Mouse (Mus musculus) frontal cortex, postnatal 25 days (tissue): Measurements from ENCODE around the gene Sppl2c.

Source experiments
- DNase-seq, 2 experiments: peaks; one replicate each; pipeline ENCODE4 v3.0.0; 2022; ENCODE audit warnings: low spot score in 2 of 2

Gene Sppl2c

DNA sequence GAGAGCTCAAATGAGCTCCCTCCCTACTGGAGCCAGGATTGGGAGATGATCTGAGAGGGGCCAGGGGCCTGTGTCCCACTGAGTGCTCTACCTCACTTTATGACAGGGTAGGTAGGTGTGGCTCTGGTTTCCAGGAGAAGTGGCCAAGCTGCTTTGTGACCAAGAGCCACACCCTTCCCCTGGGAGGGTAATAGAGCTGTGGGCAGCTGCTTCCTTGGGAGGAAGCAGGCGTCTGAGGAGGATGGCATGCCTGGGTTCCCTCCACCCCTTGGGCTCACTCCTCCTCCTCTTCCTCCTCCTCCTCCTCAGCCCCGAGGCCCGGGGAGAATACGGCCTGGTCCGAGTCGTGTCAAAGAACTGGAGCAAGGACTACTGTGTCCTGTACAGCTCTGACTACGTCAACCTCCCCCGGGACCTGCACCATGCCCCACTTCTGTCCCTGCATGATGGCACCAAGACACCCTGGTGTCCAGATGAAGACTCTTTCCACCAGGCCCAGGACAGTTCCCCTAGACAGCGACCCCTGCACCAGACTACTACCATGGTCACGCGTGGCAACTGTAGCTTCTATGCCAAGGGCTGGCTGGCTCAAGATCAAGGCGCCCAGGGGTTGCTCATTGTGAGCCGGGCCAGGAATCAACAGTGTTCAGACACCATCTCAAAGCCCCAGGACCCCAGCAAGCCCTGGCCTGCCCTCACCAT is at the start of gene Sppl2c:
Gene Sppl2c, plus strand, starts transcription at position 193 of the 702 bp plus-strand sequence.
- no peak for DNase-seq

DNA sequence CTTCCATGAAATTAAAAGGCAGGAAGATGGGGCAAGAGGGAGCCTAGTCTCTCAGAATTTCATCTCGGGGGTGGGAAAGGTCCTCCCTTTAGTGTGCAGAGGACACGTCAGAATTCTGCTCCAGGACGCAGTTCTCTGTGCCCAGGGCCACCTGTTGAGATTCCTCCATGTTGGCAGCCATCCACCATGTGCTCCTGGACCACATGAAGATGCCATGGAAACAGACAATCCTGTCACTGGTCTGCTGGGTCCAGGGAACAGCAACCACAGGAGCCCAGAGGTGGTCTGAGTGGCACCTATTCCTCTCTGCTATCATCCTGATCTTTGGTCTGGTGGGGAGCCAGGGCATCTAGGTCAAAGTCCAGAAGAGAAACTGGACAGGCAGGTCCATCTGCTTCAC is 47.2 kb upstream of the Sppl2c start:
- DNase-seq = no peak

DNA sequence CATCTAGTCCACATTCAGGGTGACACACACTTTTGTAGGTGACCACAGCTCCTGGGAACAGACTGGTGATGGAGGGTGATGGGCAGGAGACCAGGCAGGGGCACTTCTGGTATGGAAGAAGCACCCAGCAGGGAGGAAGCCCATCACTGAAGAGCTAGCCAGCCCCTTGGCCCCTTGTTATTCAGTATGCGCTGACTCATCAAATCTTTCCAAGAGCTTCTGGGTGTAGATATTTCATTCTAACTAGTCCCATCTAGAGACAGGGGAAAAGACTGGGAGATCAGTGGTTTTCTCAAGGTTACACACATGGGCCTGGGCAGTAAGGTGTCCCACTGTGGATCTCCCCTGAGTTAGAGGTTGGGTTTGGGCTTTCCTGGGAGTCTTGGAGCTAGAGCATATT is 41.2 kb upstream of the Sppl2c start:
- no peak for DNase-seq

DNA sequence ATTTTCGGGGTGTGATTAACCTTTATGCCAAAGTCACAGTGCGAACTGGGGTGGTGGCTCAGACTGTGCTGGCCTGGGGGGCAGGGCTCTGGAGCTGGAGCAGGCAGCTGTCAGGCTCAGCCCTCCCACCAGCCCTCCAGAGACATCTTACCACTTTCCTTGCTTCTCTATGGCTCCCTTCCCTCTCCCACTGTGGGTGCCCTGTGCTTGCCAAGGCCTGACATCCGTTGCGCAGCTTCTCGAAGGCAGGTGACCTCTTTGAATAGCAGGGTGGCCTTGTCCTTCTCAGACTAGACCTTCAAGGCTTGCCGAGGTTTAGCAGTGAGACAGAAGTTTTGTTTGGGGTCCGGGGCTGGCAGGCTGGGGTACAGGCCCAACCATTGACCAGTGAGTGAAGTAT is 37.3 kb upstream of the Sppl2c start:
- DNase-seq = no peak

DNA sequence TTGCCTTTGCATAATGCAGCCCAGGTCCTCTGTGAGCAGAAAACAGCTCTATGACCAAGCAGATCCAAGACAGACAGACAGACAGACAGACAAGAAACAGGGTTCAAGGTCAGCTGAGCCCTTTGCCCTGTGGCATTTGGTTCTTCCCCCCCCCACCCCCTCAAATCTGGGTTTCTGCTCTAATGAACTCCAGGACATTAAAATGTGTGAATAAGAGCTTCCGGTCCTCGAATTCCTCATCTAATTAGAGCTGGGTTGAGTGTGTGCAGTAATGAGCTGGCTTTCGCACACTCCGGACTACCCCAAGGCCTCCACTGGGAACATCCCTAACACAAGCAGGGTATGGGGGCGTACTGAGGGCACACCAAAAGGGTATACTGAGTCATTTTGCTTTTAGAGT is 35.2 kb upstream of the Sppl2c start:
- no peak for DNase-seq

DNA sequence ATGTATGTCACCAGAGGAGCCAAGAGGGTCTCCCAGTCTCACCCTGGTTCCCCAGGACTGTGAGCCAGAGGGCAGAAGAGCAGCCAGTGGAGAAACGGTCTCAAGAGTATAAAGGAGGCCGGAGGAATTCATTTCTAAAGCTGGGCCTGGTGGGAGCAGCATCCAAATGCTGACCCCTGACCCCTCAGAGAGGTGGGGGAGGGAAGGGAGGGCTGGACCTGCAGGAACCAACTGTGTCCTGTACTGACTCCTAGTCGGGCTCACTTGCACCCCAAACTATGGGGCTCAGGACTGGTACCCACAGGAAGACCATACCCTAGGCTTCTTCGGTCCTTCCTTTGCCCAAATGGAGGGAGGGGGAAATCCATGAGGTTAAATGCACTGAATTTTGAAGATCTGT is 31.8 kb upstream of the Sppl2c start:
- no peak for DNase-seq

DNA sequence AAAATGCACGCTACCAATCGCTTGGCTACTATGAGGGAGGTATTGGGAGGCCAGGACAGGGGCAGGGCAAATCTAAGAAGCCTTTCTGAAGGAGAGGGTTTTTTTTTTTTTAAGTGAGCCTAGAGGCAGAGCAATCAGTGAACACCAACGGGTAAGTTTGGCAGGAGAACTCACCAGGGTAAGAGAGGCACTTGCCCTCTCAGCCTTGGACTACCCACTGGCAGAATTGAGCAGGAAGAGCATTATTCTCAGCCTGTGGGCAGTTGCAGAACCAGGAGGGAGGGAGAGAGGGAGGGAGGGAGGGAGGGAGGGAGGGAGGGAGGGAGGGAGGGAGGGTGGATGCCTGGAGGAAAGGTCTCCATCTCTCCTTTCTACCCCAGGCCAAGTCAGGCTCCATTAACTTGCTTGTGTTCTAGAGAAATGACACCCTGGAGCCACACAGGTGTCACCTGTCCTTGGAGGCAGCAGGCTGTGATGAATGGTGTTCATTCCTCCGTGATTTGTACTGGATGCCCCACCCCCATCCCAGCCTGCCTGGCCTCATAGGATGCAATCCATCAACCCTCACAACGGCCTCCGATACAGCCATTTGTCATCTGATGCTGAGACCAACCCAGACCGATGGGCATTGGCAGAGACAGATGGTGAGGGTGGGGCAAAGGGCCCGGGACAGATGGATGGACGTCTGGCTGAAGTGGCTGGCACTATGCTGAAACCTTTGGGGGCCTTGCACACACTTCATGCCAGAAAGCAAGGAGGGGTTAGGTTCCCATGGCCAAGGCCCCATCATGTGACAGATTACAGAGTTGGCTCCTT is 31.1 kb upstream of the Sppl2c start:
- no peak for DNase-seq

DNA sequence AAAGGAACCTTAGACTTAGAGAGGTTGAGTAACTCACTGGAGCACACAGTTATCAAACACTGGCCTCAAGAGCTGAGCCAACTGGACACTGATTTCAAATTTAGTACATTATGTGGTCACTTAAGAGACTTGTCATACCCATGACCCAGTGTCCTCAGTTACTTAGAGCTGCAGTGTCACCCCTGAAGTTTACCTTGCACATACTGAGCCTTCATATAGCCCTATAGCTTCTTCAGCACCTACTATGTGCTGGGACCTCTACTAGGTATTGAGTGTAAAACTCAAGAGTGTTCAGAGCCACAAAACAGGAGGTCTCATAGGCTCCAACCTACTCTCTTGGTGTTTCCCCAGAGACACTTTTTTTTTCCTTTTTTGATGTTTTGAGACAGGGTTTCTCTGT is 30.2 kb upstream of the Sppl2c start:
- DNase-seq = no peak

DNA sequence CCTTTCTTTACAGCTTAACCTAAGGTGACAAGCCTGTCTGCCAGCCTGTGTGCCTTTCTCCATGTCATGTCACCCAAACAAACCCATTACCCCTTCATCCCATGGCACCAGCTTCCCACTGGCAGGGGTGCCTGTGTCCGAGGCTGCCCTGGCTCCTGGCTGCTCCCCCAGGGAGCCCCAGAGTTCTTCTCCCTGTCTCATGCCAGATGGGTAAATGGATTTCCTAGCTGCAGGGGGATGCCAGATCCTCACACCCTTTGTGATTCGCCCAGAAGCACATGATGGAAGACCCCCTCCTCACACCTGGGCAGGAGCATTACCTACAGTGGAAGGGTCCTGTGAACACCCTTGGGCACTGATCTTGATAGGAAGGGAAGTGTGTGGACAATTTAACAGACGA is 29.7 kb upstream of the Sppl2c start:
- no peak for DNase-seq

DNA sequence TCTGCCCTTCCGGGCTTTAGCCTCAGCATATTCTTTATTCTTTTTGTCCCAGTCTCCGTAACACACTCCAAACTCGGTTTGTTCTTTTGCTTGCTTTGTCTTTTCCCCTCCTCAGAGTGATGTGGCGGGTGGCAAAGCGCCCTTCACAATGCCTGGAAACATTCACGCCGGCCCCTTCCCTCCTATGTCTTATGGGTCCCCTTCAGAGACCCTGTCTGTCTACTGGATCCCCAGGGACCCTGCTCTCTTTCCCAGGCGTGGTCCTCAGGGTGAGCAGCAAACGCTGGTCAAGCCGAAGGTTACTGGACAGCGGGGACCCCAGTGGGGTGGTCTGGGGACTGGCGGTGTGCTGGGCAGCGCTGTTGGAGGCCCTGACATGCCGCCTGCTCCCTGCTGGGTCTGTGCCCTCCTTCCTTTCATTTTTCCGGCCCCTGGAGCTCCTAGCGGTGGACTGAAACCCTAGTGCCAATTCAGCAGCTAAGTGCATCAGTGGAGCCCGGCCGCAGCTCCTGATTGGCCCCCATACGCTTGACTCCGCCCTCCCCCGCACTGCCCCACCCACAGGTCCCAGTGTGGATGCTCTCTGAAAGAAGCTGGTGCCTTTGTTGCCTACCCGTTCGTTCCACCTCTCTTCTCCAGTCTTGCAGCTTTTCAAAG is 28.4 kb upstream of the Sppl2c start:
- DNase-seq = peak; percentile 56 to 72

DNA sequence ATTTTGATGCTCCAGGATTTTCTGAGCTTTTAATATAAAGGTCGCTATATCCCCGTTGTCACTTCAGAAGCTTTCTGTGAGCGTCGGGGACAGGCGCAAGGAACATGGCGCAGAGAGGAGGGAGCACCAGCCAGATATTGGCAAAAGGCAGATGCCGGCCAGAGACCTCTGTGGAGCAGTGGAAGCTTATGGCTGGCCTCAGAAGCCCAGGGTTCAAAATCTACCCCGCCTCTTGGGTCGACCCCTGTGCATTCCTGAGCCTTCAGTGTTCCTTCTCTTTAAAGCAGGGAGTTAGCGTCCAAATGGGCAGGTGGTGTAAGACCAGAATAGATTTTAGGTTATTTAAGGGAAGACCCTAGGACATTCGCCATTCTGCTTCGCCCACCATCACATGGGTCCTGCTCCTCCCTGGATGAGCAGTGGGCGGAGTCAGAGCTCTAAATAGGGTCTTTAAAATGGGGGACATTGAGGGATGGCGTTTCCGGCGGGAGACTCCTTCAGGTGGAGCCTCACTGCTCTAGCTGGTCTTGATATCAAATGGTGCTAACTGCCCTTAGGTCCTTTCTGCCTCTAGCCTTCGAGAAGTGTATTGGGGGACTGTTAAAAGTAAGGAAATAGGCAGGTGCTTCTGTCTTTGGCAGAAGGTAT is 27.7 kb upstream of the Sppl2c start:
- no peak for DNase-seq

DNA sequence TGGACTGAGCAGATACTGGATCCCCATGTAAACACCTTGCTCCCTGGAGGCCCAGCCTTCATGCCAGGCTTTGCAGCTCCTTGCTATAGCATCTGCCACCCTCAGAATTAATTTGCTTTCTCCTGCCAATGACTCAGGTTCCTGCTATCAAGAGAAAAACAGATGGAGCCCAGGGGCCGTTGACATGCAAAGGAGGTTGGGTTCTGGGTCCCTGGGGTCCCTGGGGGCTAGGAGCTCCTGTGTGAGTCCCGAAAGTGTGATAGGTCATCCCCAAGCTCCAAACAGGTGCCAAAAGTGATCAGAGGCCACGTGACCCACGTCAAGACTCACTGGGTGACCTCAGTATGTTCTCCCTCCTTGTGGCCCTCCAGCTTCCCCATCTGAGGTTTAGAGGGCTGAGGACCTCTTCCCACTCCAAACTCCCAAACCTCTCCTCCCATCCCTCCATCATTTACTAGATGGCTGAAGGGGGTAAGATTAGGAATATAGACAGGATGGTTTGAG is 26.3 kb upstream of the Sppl2c start:
- DNase-seq = no peak

DNA sequence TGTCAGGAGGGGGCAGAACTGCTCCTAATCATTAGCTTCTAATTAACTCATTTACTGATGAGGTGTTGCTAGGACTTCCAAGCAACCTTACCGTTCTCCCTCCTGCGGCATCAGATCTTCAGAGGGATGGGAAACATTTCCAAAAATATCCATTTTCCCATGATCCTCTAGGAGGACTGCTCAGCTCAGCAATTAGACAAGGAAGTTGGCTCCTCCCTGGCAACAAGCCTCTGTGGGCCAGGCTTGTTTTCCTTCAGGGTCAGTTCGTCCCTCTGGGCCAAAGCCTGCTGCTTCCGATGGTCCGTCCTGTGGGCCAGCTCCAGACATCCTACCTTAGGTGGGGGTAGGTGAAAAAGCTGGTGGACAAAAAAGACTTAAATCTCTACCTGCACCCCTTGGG is 25.0 kb upstream of the Sppl2c start:
- DNase-seq = no peak

DNA sequence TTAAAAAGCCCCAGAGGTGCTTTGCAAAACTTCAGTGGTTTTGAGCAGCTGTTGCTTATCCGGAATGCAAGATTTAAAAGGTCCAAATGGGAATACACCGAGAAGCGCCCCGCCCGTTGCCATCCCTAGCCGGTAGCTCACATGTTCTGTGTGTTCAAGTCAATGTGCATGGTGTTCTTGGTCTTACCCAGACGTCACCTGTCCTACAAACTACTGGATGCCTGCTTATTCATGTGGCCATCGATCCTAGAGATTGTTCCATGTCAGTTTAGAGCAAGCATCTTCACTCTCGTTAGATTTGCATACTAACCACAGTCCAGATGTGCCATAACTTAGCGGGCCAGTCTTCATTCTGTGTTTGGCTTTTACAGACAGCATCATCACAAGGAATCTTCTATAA is 21.9 kb upstream of the Sppl2c start:
- no peak for DNase-seq

DNA sequence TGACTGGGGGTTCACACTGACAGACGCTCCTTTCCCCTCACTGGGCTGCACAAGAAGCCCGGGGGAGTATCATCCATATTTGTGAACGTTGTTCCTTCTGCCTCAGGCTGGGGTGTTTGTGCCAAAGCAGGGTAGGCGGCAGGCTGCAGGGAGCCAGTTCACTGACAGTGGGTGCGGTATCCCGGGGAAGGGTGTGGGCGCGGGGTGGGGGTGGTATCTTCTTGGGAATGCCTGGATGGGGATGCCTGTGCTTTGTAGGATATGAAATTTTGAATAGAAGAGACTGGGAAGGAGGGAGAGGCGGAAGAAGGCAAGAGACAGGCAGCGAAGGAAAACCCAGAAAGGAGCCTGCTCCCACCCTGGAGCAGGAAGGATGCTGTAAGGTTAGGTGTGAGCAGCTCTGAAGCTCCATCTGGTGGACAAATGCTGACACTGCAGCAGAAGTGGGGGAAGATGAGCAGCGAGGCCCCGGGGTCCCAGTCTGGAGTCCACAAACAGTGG is 14.8 kb upstream of the Sppl2c start:
- DNase-seq = peak; percentile 71 to 80

DNA sequence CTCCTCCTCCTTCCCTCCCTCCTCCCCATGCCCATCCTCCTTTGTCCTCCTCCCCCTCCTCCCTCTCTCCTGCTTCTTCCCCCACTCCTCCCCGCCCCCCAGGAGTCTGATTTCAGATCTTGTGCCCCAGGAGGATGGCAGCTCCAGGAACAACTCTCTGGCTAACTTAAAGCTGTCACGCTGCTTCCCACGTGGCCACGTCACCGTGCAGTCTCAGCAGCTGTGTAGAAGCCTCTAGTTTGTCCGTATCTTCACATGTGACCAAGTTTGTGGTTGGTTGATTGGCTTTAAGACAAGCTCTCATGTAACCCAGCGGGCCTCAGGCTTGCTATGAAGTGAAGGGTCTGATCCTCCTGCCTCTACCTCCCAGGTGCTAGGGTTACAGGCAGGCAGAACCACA is 7.2 kb upstream of the Sppl2c start:
- DNase-seq = no peak

DNA sequence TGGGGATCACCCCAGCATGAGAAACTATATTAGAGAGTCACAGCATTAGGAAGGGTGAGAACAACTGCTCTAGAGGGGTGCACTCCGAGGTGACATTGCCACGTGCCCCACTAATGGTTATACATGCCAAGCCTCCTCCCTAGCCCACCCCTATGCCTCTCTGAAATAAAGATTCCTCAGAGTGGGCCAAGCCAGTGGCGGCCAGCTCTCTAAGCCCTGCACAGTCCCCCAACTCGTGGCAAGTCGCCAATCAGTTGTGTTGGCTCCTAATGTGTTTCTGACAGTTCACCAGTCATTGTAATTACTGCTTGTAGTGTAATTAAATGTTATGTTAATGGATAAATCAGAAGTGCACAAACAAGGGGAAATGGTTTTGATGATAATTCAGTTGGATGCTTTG is 6.3 kb upstream of the Sppl2c start:
- DNase-seq = no peak

DNA sequence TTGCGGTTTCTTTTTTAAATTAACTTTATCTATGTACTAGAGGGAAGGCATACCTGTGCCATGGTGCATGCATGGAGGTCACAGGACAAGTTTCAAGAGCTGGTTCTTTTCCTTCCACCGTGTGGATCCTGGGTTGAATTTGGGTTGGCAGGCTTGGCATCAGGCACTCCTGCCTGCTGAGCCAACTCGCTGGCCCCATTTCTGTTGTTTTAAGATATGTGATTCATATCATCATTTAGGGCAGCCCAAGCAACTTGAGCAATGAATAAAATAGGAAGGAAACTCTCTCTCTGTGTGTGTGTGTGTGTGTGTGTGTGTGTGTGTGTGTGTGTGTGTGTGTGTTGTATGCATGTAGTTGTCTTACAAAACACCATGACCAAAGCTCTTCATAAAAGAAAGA is 4.0 kb upstream of the Sppl2c start:
- no peak for DNase-seq

DNA sequence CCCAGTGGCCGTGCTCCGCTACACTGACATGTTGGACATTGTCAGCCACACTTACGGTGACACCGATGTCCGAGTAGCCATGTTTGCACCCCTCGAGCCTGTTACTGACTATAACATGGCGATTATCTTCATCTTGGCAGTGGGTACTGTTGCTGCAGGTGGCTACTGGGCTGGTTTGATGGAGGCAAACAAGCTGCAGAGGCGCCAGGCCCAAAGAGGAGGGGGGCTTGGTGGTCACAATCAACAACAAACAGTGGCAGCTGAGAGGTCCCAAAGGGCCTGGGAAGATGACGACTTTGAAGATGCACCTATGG is 667 bp downstream of the Sppl2c start:
- DNase-seq = no peak

DNA sequence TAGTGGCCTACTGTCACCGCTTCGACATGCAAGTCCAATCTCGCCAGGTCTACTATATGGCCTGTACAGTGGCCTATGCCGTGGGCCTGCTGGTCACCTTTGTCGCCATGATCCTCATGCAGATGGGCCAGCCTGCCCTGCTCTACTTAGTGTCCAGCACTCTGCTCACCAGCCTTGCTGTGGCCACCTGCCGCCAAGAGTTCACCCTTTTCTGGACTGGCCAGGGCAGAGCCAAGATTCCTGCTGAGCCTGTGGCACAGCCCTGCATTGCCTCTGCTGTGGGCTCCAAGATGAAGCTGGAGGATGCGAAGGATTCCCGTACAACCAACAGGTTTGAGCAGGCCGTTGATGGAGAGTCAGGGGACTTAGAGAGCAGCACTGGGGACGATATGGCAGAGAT is 1.6 kb downstream of the Sppl2c start:
- DNase-seq = no peak

DNA sequence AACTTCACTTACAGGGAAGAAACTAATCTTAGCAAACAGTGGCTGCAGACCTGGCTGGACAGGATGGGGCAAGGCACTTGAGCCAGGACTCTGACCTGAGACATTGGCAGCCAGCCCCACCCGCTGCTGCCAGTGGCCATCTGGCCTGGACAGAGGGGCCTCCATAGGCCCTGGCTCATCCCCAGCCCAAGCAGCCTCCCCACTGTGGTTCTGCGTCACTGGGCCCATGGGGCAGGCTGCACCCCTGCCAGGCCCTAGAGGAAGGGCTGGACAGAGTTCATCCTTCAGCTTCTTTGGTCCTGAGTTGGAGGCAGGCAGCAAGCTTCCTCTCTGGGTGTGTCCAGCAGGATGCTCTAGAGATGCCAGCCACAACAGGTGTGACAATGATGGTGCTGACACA is 3.9 kb downstream of the Sppl2c start:
- DNase-seq = no peak

DNA sequence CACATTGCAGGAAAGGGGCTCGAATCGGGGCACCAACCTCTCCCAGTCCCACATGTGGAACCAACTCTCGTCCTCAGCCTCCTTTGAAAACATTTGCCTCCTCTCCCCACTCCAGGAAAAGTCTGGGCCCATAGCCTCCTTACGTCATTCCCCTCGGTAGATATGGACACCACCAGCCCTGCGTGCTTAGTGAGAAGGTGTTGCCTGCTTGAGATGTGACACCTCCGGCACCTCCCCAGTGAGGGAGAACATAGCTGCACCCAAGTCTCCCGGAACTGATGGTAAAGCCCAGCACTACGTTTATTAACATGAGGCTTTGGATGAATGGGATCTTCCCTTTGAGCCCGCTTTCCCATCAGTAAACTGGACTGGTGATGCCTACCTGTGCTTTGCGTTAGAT is 9.3 kb downstream of the Sppl2c start:
- DNase-seq = no peak
